Mouse (Mus musculus) c-Kit-positive CD71-positive TER-119-positive erythroid progenitor cells, embryonic 14.5 days (primary cell): ENCODE results near the gene Map1b.

Experiments
- DNase-seq: peaks from one replicate; pipeline ENCODE4 v3.0.0-alpha.2; 2013; ENCODE audit warnings: low spot score

Gene Map1b

DNA sequence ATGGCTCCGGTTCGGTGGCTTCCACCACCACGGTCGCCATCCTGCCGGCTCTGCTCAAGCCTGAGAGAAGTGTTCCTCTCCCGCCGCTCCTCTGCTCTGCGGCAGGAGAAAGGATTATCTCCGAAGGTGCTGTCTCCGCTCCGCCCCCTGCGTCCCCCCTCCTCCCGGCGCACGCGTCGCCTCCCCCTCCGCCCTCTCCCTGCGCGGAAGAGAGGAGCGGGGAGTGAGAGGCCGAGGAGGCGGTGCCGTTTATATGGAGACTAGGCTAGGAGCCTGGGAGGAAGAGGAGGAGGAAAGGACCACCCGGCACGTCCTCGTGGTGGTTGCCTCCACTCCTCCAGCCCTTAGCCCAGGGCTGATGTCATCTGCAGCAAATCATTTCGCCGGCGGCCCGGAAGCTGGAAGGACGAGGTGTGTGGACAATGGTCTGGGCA is at the start of gene Map1b:
TSS of gene Map1b (minus strand) at position 93 of the 434 bp plus-strand sequence.
- no peak for DNase-seq

DNA sequence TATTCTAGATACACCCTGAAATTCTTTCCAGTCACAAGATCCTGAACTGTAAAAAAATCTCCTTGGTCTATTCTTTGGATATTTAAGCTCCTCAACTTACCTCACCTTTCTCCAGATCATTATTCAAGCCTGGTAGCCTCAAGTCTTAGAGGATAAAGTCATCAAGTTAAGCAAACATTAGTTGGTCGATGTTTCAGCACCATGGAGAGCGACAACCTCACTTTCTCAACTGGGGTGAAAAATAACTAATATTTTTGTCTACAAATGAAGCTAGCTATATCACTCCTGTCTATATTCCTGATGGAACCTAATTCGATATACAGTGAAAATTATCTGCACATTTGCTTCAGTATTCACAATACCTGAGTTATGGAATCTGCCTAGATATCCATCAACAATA is 48.0 kb upstream of the Map1b start:
- DNase-seq, result peak; percentile 15

DNA sequence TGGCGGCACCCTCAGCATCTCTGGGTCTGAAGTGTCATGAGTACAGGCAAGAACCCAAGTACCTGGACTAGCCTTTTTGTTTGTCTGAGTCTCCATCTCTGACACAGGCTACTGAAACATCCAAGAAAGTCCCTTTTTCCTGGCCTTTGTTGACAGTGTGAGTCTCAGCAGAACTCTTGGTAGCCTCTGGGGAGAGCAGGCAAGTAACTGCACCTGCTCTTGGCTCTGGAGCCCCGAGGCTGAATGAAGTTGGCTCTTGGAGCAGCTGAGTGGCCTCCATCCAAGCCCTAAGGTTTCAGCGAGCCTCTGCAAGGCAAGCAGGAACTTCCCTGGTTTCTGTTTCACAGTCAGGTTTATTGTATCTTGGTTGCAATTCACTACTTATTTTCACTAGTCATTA is 46.7 kb upstream of the Map1b start:
- DNase-seq, result no peak

DNA sequence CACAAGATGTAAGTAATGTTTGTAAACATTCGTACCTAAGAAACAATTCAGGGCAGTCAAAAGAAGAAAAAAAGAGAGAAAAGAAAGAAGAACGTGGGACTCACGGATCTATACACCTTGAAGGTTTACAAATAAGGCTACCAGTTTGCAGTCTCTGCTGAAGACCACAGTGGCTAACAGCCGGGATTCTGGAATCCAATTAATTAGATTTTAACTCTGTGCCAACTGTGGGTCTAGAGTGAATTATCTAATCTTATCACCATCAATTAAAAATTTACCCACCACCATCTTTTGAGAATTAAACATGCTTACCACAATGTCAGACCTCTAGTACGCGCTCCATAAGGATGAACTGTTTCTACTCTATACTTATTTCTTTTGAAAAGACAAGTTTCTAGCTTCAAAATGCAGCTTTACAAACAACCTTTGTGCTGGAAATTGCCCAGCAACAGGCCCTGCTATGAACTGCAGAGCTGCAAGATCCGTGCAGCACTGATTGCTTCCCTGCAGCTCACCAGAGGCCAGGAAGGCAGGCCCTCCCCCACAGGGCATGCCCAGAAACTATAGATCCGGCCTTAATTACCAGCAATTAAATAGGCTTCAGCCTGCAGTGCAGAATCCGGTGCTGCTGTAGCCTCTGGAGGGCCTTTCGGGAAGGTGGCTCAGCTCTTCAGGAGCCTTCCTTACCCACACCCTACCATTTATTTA is 45.7 kb upstream of the Map1b start:
- no peak for DNase-seq

DNA sequence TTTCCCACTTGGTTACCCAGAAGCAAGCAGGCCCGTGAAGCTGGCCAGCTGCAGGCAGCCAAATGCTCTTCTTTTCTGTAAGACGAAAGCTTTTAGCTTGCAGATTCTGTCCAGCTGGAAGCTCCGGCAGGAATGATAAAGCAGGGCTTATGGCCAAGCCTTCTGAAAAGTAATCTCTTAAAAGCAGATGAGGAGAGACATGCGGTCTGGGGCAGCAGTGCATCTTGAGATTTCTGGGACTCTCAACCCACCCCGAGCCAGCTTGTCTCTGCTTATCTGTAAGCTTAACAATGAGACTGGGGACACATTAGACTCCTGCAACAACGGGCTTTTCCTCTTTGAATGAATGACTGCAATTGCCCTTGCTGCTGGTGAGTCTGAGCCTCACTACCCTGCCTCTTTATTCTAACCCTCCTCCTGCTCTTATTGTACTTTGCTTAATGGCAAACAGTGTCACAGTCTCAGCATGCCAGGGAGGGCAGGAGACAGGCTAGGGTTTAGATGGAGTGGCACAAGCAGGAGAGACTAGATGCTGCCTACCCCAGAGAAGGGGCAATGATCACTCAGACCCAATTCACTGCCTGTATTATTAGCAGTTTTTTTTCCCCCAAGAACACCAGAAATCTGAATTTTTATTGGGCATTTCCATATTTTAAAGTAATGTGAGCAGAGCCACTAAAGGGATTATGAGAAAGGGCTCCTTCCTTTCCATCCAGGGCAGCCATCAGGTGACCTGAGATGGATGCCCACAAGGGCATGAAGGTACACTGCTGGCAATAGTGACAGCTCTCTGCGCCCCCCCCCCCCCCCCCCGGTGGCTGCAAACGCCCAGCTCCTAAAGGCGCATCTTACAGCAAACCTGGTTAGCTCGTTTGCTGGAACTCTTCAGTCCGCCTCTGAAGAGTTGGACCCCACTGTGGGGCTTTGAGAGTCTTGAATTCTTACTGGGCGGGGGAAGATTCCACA is 44.6 kb upstream of the Map1b start:
- no peak for DNase-seq

DNA sequence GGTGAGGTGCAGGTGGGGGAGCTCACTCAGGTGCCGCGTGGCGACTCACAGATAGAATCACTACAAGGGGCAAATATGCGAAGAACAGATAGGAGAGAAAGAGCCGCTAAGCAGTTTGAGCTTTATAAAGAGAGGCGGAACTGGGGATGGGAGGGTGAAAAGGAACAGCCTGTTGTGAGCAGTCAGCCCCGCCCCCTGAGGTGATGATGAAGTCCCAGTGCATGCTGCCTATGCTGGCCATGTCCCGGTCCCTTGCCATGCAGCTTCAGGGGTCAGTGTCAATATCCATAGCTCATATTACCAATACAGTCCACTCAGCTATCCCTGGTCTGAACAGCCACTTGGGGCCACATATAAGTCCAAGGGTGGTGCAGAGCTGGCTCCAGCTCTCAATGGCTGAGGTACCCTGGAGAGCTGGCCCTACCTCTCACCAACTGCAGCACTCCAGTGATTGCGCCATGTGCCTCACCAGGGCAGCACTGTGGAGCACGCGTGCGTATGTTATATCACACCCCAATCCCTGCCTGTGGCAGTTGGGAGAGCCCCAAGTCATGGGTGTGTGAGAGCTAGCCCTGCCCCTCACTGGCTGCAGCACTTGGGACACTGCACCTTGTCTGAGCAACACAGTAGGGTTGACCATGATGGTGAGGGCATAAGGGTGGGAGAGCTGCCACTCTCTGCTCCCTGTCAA is 42.0 kb upstream of the Map1b start:
- DNase-seq, result no peak

DNA sequence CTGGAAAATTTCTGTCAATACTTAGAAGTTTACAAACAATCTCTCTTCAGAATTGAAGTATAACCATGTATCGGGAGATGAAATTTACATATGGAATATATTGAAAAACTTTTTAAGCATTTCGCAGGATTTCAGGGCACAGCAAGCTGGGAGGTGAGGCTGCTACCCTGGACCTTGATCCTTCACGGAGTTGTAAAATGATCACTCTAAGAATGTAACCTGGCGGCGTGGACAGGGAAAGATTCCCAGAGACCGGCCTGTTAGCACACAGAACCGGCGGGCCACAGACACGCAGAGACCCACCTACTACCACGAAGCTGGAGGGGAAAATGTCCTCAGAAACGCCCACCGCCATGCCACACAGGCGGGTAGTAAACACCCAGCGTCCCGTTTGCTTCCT is 41.5 kb upstream of the Map1b start:
- no peak for DNase-seq

DNA sequence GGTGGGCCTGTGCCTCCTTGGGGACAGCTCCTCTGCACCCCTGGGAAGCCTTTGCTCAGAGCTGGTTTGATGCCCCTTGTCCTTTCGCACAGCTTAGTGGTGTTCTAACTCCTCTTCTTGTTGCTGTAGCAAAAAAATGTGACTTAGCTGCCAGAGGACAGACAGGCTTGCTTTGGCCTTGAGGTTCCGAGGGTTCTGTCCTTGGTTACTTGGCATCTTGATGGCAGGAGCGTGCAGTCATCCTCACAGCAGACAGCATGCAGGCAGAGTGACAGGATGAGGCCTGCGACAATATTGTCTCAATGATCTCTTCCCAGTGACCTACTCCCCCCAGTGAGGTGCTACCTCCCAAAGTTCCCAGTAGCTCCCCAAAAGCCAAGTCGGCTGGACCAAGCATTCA is 41.0 kb upstream of the Map1b start:
- DNase-seq, result no peak

DNA sequence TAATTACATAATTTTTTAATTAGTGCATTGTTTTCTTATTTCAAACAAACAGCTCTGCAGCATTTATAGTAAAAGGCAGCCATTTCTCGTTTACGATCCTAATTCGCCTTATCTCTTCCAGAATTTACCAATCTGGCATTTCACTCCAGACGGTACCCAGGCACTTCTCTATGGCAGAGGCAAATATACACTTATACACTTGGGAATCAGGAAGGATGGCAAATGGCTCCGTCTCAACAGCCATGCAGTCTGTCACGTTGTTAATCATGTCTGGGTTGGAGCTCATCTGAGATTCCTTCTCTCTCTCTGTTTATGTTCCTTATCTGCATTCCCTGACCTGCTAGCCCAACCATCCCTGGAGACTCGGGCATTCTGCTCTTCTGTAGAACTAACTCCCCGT is 38.6 kb upstream of the Map1b start:
- no peak for DNase-seq

DNA sequence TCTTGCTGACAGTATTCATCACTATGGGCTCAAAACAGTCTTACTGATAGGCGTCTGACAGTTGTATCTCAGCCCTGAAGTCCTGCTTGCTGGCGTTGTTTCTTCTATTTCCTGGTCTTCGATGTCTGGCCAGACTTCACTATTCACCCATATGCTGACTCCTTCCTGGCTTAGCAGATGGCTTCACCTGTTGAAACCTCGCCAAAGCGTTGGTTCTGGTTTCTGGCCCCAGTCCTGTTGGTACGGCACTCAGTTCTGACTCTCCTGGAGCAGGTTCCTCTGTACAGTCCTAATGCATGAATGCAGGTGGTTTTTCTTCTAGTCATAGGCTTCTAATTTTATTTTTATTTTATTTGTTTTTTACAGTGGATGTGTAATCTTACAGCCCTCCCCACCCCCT is 38.1 kb upstream of the Map1b start:
- no peak for DNase-seq

DNA sequence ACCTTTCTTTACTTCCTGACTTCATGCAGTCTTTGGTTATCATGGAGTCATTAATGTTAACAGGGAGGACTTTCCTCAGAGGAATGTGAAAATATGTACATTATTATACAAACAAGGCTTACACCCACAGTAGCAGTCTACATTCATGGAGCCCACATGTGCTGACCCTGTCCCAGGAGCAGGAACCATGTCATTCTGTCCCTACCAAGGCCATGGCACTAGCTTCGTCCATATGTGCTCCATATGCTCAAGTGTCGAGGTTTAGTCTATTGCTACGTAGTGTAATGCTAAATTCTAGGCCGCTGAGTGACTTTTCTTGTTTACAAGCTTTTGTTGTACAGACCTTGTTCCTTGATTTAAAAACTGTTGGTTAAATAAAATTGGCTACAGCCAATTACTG is 36.0 kb upstream of the Map1b start:
- no peak for DNase-seq

DNA sequence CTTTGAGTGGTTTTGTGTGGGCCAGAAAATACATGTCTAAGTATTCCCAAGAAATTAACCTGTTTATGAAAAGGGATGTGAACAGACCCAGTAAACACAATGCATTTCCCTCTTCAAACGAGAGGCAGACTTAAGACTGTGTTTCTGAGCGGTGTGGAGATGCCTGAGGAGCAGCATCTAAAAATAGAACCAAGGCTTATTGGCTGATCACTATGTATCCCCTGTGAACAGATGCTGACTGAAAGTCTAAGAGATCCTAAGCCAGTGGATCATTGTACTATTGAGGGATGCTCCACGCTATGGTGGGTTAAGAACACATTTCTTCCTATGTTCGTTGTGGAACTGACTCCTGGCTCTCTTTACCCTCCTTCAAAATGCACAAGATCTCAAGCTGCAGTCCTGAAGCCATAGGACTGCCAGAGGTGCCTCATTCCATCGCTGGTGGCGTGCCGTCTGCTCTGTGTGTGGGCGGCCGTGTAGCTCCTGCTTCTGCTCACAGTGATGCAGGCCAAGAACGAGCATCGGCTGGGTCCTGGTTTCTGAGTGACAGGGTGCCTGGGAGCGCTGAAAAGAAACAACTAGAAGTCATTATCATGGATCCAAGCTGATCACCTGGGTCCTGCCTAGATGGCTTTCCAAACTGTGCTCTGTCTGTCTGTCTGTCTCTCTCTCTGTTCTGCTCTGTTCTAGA is 34.5 kb upstream of the Map1b start:
- DNase-seq, result no peak

DNA sequence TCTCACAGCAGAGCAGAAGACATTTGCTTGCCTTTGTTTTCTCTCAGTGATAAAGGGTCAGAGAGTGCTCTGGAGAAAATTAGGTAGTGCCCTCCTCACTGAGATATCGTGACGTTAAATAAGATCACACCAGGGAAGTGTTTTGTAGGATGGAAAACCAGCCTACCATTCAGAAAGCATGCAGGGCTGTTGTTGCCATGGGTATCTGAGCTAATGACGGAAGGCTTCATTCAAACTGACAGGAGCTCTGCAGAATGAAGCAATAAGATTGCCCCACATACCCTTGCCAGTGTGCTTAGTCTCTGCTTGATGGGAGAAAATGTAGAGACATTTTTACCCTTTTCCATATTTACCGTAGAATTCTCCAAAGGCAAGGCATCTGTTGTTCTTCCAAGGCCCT is 33.7 kb upstream of the Map1b start:
- no peak for DNase-seq

DNA sequence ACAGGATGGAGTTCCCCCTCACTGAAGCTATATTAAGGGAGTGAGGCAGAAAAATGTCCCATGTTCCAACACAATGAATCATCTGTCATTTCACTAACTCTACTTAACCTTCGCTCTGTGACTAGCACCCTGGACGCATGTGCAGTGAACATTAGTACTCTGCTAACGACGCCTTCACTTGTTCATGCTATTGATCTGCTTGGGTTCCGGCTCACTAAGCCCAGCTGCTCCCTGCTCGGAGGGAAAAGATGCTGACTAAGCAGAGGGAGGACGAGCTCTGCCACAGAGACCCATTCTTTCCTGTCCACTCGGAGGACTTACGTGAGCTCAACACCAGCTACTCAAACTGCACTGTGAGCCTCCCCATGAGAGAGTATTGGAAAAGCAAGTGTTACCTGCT is 33.2 kb upstream of the Map1b start:
- no peak for DNase-seq

DNA sequence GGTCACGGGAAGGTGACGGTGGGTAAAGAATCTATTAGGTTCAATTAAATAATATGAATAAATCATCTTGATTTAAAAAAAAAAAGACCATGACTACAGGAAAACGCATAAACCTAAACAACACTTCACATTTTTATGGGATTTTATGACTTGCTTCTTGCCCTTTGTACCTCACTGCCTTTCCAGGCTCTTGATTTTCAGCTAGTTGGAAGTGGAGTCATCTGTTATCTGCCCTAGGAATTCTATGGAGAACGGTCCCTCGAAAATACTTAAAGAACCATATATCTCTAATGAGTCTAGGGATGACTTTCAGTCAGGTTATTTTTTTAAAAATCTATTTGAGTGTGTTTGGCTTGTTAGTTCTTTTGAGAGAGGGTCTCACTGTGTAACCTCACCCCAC is 30.5 kb upstream of the Map1b start:
- no peak for DNase-seq

DNA sequence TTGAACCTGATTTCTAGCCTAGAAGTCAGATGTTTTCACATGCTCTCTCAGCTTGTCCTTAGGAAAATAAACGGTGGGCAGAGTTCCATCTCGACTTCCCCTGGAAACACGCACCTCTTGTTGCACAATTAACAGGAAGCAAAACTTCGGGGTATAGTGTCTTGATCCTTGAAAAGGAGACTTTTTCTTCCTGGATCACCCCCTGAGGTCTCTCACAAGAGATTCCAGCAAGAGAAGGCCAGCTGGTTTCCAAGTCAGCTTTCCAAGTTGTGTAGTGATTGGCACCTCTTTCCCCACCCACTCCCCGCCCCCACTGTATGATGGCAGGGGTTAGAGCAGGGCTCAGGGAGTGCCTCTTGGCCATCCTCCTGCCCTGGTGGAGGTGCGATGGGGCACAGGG is 28.9 kb upstream of the Map1b start:
- no peak for DNase-seq

DNA sequence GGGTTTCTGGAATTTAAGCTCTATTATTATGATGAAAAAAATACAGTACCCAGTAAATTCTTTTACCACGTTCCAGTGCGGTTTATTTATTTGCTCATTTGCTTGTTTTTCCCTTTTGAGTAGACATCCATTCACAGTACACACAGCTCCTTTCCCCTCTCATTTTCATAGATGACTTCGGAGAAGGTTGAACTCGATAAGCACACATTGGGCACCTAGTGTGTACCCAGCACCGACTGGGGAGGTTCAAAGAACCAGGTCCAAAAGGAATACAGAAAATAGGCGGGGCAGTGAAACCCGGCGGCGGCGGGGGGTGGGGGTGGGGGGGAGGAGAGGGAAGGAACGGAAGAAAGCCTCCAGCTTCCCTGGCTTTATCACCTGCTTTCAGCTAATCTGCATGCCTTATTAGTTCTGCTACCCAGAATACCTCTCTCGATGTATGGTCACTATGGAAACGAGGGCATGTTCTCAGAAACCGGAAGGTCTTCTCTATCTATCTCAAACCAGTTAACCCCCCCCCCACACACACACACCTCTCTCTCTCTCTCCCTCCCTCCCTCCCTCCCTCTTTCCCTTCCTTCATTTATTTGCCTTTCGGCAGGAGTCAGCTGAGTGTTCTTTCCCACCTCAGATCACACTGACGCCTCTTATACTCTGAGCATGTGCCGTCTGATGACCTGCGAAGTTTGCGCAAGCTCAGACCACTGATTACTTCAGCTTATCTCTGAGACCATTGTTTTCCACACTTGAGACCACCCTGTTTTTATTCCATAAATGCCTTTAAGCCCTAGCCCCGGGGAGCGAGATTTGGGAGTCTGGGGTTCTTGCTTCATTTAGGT is 25.3 kb upstream of the Map1b start:
- no peak for DNase-seq

DNA sequence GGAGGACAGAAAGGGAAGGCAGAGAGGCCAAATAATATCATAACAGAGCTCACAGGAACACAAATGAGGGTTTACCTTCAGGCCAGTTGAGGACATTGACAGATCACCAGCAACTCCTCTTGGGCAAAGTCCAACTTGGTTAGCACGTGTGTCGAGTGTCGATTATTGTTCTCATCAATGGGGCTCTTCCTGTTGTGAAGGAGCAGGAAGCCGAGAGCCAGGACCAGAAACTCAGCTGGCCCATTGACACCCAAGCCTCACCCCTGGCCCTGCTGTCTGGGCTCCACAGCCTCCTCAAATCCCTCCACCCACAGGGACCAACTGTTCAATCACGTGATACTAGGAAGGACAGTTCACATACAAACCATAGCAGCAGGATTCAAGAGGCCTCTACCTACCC is 22.9 kb upstream of the Map1b start:
- no peak for DNase-seq

DNA sequence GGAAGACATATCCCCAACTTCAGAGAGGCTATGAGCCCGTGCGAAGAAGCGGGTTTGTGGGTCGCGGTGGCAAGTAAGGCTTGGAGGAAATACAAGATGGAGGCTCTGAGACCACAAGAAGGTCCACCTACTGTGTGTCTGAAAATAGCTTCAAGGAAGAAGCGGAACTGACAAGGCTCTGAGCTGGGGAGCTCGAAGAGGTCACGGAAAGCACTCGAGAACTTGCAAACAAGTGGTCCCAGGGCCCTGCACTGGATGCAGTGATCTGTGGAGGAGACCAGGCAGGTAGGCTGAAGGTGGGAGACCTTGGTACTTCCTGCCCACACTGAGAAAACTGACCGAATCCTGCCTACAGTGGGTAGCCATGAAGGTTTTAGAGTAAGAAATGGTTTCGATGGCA is 22.5 kb upstream of the Map1b start:
- no peak for DNase-seq

DNA sequence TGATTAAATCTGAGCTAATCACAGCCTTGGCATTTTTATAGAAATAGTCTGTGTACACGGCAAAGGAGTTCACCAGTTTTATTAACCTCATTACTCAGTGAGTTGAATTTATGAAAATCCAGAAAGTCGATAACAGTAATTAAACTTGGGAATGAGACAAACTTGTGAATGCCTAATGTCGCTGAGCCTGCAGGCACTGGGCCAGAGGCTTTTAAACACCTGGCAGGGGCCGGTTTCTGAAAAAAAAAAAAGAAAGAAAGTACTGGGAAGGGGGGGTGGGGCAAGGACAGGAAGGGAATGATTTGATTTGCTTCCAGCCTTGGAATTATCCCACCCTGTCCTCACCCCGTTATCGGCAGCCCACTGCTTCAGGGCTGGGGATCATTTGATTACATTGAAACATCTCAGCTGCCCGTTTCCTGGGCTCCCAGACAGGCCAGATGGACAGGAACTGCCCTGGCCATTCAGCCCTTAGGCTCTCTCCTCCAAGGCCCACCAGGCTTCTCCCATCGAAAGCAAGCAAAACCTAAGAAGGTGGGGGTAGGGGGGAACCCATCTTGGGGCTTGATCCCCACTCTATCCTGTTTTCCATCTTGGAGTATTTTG is 21.7 kb upstream of the Map1b start:
- no peak for DNase-seq

DNA sequence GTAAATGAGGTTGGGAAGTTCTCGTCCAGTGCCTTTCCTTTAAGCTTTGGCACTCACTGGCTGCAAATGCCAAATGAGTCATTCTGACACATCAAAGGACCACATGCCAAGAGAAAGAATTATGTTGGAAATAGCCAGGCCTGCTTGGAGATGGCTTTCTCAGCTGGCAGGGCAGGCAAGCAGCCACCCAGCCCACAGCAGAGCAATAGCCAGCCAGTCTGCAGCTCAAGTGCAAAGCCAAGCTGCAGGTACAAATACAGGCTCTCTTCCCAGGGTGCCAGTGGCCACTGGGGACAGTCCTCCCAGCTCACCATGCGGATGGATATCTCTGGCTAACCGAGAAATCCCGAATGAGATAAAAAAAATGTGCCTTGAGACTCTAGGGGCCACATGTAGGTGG is 12.1 kb upstream of the Map1b start:
- DNase-seq, result no peak
